Mouse (Mus musculus): ENCODE measurements around the gene Tbc1d9. TPM values are rescaled to one million over a fixed set of nuclear protein-coding genes. Genes with fewer than 3 reads are reported as not detected.
A peak's percentile ranks its signal among the peaks of the same experiment; 100 is the strongest.

The Tbc1d9 gene
- polyA plus RNA-seq, 1 experiment: 22.7 TPM

DNA sequence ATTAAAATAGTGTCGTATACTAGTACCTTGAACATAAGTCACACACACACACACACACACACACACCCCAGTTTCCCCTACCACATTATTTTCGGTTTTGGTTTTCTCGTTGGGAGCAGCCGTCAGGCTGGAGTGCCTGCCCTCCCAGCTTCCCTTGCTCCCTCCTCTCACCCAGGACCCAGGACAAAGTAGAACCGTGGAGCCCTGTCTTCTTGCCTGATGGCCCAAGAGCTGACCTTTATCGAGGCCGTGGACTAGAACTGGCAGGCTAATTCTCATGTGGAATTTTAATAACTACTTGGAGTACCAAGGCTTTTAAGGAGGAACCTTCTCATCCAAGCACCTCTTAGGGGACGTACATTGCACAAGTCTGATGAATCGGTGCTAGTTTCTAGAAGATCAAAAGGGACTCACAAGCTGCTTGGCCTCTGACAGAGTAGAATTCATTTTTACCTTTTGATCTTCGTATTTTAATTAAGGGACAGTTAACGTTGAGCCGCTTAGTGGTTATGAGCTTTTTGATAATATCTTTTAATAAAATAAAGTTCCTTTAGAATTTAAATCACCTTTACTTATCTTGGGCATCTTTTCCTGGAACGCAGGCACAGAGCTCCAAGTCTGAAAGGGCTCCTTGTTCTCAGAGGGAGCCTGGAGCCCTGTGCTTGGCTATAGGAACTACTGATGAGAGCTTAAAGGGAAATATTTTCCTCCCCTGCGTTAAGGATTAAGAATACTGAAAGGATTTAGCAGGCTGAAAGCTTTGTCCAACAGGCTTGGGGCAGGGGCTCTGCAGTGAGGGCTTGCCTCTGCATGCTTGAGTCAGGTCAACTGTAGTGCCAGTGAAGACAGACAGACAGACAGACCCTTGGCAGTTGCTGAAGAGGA, 86.5 kb downstream of the Tbc1d9 start:
- no peaks in the 10 kb centered on the region for H3K4me1 ChIP-seq (ENCODE audit: control insufficient read depth, insufficient read depth, low read length)
- WGBS: 67% methylated on average over 14 of the region's 14 CpGs
- DNase-seq: no peak
- no peak overlapping the region for H3K4me3 ChIP-seq (replicated peaks; ENCODE audit: extremely low read depth, low read depth, low read length)
- TF ChIP-seq POLR2A (IDR thresholded peaks at IDR 0.05; ENCODE audit: borderline replicate concordance, extremely low read depth, low read depth, low read length) (no peak), CTCF (IDR thresholded peaks at IDR 0.05; ENCODE audit: insufficient read depth, low read length) (no peak)

DNA sequence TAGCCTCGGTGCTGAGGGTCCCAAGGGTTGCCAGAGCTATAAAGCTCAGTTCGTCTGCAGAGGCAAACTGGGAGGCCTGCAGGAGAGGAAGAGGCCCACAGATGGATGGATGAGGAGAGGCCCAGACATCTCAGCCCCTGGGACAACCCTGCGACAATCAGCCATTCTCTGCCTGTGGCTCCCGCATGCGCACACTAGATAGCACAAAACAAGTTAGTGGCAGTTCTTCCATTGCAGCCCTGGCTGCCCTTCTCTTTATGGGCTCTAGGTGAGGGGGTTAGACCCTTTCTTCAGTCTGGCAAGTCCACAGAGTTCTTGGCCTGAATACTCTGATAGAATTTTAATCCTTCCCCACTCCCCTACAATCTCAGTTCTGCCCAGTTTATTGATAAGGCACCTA, 87.6 kb downstream of the Tbc1d9 start:
- TF ChIP-seq CTCF (IDR thresholded peaks at IDR 0.05; ENCODE audit: insufficient read depth, low read length) (no peak), POLR2A (IDR thresholded peaks at IDR 0.05; ENCODE audit: borderline replicate concordance, extremely low read depth, low read depth, low read length) (no peak)
- no peaks in the 10 kb centered on the region for H3K4me1 ChIP-seq (ENCODE audit: control insufficient read depth, insufficient read depth, low read length)
- no peak for DNase-seq
- no peak overlapping the region for H3K4me3 ChIP-seq (replicated peaks; ENCODE audit: extremely low read depth, low read depth, low read length)
- 76% methylated on average over 5 of the region's 5 CpGs for WGBS

DNA sequence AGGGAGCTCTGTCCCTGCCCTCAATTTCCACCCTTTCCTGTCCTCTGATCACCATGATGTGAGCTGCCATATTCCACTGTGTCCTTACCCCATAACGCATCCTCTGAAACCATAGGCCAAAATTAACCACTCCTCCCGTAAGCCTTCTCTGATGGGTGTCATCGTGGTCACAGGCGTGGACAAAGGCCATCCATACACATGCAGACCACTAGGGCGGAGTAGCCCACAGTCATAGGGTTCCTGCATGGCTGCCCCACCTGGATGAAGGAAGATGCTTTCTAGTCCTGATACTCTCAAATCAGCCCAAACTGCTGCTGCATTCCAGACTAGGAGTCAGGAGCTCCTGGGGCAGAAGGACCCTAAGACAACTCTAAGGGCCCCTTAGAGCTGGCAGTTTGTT, 92.5 kb downstream of the Tbc1d9 start:
- Histone ChIP-seq H3K4me3 (replicated peaks; ENCODE audit: extremely low read depth, low read depth, low read length) (no peak overlapping the region), H3K4me1 (ENCODE audit: control insufficient read depth, insufficient read depth, low read length) (no peaks in the 10 kb centered on the region)
- TF ChIP-seq POLR2A (IDR thresholded peaks at IDR 0.05; ENCODE audit: borderline replicate concordance, extremely low read depth, low read depth, low read length) (no peak), CTCF (IDR thresholded peaks at IDR 0.05; ENCODE audit: insufficient read depth, low read length) (no peak)
- 92% methylated on average over 5 of the region's 5 CpGs for WGBS
- no peak for DNase-seq

DNA sequence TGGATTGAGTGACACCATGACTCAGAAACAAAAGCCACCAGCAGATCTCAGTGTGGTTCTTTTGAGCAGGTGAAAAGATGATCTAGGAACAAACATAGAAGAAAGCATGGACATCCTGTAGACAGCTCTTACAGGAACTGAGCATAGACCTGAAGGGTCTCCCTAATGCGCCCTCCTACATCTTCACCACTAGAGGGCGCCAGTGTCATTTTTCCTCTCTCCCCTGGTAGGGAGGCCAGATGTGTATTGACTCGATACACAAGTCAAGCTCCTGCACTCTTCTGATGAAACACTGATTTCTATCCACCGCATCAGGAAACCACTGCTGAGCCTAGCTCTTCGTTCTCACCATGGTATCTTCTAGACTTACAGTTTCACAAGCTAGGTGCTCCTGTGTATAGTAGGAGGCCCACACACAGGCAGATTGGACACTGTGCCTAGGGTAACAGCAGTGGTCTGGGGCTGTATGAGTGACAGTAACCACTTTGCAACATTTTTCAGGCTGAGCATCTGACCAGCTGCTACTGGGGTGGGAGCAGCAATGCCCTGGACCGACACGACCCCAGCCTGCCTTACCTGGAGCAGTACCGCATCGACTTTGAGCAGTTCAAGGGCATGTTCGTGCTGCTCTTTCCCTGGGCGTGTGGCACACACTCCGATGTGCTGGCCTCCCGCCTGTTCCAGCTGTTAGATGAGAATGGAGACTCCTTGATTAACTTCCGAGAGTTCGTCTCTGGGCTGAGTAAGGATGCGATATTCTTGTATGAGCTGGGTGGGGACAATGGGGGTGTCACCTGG, 95.5 kb downstream of the Tbc1d9 start:
- Histone ChIP-seq H3K4me3 (replicated peaks; ENCODE audit: extremely low read depth, low read depth, low read length) (no peak overlapping the region), H3K4me1 (ENCODE audit: control insufficient read depth, insufficient read depth, low read length) (no peaks in the 10 kb centered on the region)
- TF ChIP-seq POLR2A (IDR thresholded peaks at IDR 0.05; ENCODE audit: borderline replicate concordance, extremely low read depth, low read depth, low read length): no peak
- peak; percentile 65 for TF ChIP-seq CTCF (IDR thresholded peaks at IDR 0.05; ENCODE audit: insufficient read depth, low read length)
- peak; percentile 28 for DNase-seq
- WGBS: 73% methylated on average over 16 of the region's 16 CpGs

DNA sequence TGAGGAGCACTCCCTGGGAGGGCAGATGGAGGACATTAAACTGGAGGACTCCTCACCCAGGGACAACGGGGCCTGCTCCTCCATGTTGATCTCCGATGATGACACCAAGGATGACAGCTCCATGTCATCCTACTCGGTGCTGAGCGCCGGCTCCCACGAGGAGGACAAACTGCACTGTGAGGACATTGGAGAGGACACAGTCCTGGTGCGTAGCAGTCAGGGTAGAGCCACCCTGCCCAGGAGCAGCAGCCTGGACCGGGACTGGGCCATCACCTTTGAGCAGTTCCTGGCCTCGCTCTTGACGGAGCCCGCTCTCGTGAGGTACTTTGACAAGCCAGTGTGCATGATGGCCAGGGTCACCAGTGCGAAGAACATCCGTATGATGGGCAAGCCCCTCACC, 106.0 kb downstream of the Tbc1d9 start:
- TF ChIP-seq CTCF (IDR thresholded peaks at IDR 0.05; ENCODE audit: insufficient read depth, low read length) (no peak), POLR2A (IDR thresholded peaks at IDR 0.05; ENCODE audit: borderline replicate concordance, extremely low read depth, low read depth, low read length) (no peak)
- Histone ChIP-seq H3K4me1 (ENCODE audit: control insufficient read depth, insufficient read depth, low read length) (no peaks in the 10 kb centered on the region), H3K4me3 (replicated peaks; ENCODE audit: extremely low read depth, low read depth, low read length) (no peak overlapping the region)
- WGBS: 97% methylated on average over 14 of the region's 14 CpGs
- no peak for DNase-seq

DNA sequence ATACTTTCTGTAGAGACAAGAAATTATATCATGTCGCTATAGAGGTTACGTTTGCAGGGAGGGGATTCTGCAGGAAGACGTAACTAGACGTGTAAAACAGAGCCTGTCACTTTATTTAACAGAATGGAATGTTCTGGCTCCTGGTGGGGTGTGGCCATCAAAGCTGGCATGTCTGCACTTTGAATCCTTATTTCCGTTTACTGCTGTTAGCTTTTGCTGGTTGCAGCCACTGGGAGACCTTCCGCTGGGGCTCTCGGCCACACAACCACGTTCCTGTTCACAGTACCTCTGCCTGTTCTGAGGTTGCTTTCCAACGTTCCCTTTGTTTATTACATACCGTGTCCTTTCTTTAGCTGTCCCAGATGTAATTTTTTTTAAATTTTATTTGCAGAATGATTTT, 107.3 kb downstream of the Tbc1d9 start:
- 61% methylated on average over 10 of the region's 10 CpGs for WGBS
- TF ChIP-seq POLR2A (IDR thresholded peaks at IDR 0.05; ENCODE audit: borderline replicate concordance, extremely low read depth, low read depth, low read length) (no peak), CTCF (IDR thresholded peaks at IDR 0.05; ENCODE audit: insufficient read depth, low read length) (no peak)
- no peaks in the 10 kb centered on the region for H3K4me1 ChIP-seq (ENCODE audit: control insufficient read depth, insufficient read depth, low read length)
- DNase-seq: no peak
- H3K4me3 ChIP-seq (replicated peaks; ENCODE audit: extremely low read depth, low read depth, low read length): no peak overlapping the region

DNA sequence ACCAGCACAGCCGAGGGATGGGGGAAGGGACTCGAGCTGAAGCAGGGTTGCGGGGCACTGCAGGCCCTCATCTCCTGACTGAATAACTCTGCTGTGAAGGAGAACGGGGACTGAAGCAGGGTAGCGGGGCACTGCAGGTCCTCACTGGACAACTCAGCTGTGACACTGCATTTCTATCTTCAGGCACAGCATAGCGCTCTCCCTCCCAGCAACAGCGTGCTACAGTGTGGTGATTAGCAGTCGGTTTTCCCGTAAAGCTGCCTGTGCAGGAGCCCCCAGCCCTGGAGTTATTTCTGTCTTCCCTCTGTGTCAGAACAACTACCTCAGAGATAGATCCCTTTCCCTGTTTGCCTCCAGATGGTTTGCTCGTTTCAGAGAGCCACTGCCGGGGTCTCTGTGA, 109.3 kb downstream of the Tbc1d9 start:
- TF ChIP-seq CTCF (IDR thresholded peaks at IDR 0.05; ENCODE audit: insufficient read depth, low read length) (no peak), POLR2A (IDR thresholded peaks at IDR 0.05; ENCODE audit: borderline replicate concordance, extremely low read depth, low read depth, low read length) (no peak)
- Histone ChIP-seq H3K4me1 (ENCODE audit: control insufficient read depth, insufficient read depth, low read length) (no peaks in the 10 kb centered on the region), H3K4me3 (replicated peaks; ENCODE audit: extremely low read depth, low read depth, low read length) (no peak overlapping the region)
- no peak for DNase-seq
- WGBS: 50% methylated on average over 11 of the region's 11 CpGs

DNA sequence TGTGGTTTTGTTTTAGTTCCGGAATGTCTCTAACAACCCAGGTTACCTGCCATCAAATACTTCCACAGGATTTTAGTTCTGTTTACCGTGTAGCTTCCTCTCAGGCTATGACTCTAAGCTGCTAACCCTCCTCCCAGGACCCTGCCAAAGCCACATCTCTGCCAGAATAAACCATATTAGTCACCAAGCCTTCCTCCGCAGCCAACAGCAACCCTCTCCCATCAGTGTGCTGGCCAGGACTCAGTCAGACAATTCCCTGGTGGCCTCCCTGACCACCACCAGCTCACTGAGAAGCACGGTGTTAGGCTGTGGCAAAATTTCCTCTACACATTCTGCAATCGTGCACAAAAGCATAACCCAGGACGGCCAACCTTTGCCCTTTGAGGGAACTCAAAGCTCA, 113.3 kb downstream of the Tbc1d9 start:
- WGBS: 70% methylated on average over 6 of the region's 6 CpGs
- Histone ChIP-seq H3K4me1 (ENCODE audit: control insufficient read depth, insufficient read depth, low read length) (no peaks in the 10 kb centered on the region), H3K4me3 (replicated peaks; ENCODE audit: extremely low read depth, low read depth, low read length) (no peak overlapping the region)
- DNase-seq: no peak
- TF ChIP-seq CTCF (IDR thresholded peaks at IDR 0.05; ENCODE audit: insufficient read depth, low read length): no peak

DNA sequence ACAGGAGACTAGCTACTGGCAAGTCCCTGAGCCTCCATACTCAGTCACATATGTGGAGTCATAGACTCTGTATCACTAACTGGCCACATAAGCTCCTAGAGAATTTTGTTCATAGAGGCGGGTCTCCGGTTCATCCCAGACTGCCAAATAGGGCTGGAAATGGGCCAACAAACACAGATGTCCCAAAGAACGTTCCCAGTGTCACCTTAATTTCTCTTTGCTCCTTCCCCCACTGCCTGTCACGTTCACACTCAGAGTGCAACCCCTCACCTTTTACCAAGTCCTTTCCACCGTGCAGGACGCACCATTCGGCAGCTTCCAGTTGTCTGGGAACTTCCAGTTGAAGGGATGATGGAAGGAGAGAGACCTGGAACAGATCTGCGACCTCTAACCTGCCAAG, 120.2 kb downstream of the Tbc1d9 start:
- no peaks in the 10 kb centered on the region for H3K4me1 ChIP-seq (ENCODE audit: control insufficient read depth, insufficient read depth, low read length)
- no peak overlapping the region for H3K4me3 ChIP-seq (replicated peaks; ENCODE audit: extremely low read depth, low read depth, low read length)
- no peak for DNase-seq
- TF ChIP-seq CTCF (IDR thresholded peaks at IDR 0.05; ENCODE audit: insufficient read depth, low read length) (no peak), POLR2A (IDR thresholded peaks at IDR 0.05; ENCODE audit: borderline replicate concordance, extremely low read depth, low read depth, low read length) (no peak)
- 62% methylated on average over 8 of the region's 8 CpGs for whole genome bisulfite sequencing
